Mouse (Mus musculus): ENCODE results near the gene Pde3b. TPM values are rescaled to one million over a fixed set of nuclear protein-coding genes. Genes with fewer than 3 reads are reported as not detected.

The Pde3b gene
- total RNA-seq, 4 experiments from 2014 or later: 7.3 to 13.3 (median 11.6) TPM

Other genes with a start within 250 kb of the Pde3b start
- 10 to 100 TPM; 56.0 to 68.1 (median 60.6) TPM for gene Copb1, start 160.6 kb upstream of the Pde3b start, total RNA-seq (2022)
- gene Psma1, start 139.2 kb upstream of the Pde3b start, total RNA-seq (2022): 100 to 1,000 TPM; 112 to 121 (median 117) TPM
- 1 to 10 TPM; 1.4 to 2.6 (median 1.9) TPM for gene Cyp2r1, start 147.7 kb downstream of the Pde3b start, total RNA-seq (2022)
- 1 to 10 TPM; 1.1 to 1.8 (median 1.4) TPM for gene Calca, start 221.1 kb downstream of the Pde3b start, total RNA-seq (2022)